Mouse (Mus musculus): ENCODE measurements at regions not wholly inside any gene's neighbourhood (a gene's known extent, or its start where the extent isn't known, plus 50 kb on each side); places are given as distances from the start of the nearest gene placed in this dataset.

DNA sequence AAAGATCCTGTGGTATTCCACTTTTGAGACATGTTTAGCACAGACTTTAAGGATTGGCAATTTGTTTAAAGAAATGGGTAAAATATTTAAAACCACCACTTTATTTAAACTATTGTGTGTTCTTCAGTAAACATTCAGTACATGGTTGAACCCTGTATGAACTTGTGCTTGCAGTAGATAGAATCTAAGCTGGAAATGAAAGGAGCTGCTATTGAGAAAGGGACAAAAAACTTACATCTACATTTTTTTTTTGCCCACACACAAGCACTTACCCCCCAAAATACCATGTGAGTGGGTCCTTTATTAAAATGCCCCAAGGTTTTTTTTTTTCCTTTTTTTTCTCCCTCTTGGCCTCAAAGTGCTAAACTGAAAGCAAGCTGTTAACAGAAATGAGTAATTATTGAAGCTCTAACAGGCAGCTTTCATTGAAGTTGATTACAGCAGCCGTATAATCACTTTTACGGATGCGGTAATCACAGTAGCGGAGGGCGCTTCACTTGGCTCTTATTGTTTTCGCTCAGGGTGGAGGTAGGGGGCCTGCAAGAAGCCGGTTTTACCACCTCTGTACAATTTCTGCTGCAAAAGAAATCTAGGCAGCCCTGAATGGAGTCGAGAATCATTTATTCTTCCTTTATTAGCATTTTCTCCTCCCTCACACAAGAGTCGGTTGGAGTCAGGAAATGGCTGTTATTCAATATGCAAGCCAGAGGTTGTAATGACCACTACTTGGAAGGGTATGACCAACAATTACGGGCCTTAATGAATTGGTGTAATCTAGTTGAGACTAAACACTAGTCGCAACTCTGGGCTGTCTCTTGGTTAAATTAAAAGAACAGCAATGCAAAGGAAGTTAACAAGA, 257.7 kb downstream of the Lmo4 start:
- Histone ChIP-seq H3K4me3 (ENCODE audit: control insufficient read depth in 1 of 2, insufficient read depth in 1 of 2, low read depth in 2 of 2, low read length in 2 of 2) (no peak overlapping the region), H3K36me3 (ENCODE audit: control insufficient read depth in 1 of 2, insufficient read depth in 2 of 2, low read length in 2 of 2) (no peaks in the 10 kb centered on the region), H3K9me3 (replicated peaks; ENCODE audit: insufficient read depth, low read length) (no peaks in the 10 kb centered on the region), H3K4me1 (ENCODE audit: control insufficient read depth in 1 of 2, insufficient read depth in 2 of 2, low read length in 2 of 2) (no peaks in the 10 kb centered on the region), H3K79me2 (ENCODE audit: control insufficient read depth, insufficient read depth, low read length, poor library complexity) (no peaks in the 10 kb centered on the region), H3K27ac (ENCODE audit: control insufficient read depth, low read depth, low read length) (no peak overlapping the region), H3K27me3 (ENCODE audit: control insufficient read depth in 1 of 2, insufficient read depth in 2 of 2, low read length in 2 of 2) (no peaks in the 10 kb centered on the region), H3K9ac (ENCODE audit: control insufficient read depth, low read depth, low read length, poor library complexity, severe bottlenecking) (no peak overlapping the region)
- TF ChIP-seq POLR2AphosphoS2 (IDR thresholded peaks at IDR 0.05; ENCODE audit: low read length) = no peak
- TF ChIP-seq TCF12 (IDR thresholded peaks at IDR 0.05; ENCODE audit: low read depth, low read length) = no peak
- no peak for TF ChIP-seq ZKSCAN1 (IDR thresholded peaks at IDR 0.05; ENCODE audit: low read depth, low read length)
- TF ChIP-seq GATA1 (IDR thresholded peaks at IDR 0.05; ENCODE audit: low read depth, low read length) = no peak
- no peak for TF ChIP-seq NELFE (IDR thresholded peaks at IDR 0.05; ENCODE audit: low read depth, low read length)
- no peak for TF ChIP-seq ZC3H11A (IDR thresholded peaks at IDR 0.05; ENCODE audit: low read depth, low read length)
- TF ChIP-seq RAD21 (IDR thresholded peaks at IDR 0.05; ENCODE audit: low read depth, low read length) = no peak
- TF ChIP-seq NRF1 (IDR thresholded peaks at IDR 0.05; ENCODE audit: insufficient read depth, low read depth, low read length, poor library complexity, severe bottlenecking) = no peak
- TF ChIP-seq MAX (IDR thresholded peaks at IDR 0.05; ENCODE audit: low read length) = no peak
- TF ChIP-seq E2F4 (IDR thresholded peaks at IDR 0.05; ENCODE audit: borderline replicate concordance, low read depth, low read length) = no peak
- no peak for TF ChIP-seq MAFK (IDR thresholded peaks at IDR 0.05; ENCODE audit: borderline replicate concordance, low read depth, low read length)
- no peak for TF ChIP-seq JUND (IDR thresholded peaks at IDR 0.05; ENCODE audit: low read depth, low read length)
- no peak for TF ChIP-seq POLR2A (IDR thresholded peaks at IDR 0.05; ENCODE audit: control insufficient read depth in 1 of 2, insufficient read depth in 1 of 2, low read depth in 1 of 2, low read length in 2 of 2, poor library complexity in 1 of 2)
- no peak for TF ChIP-seq RCOR1 (IDR thresholded peaks at IDR 0.05; ENCODE audit: low read depth, low read length)
- no peak for TF ChIP-seq EP300 (IDR thresholded peaks at IDR 0.05; ENCODE audit: low read depth in 1 of 2, low read length in 2 of 2)
- no peak for TF ChIP-seq CHD2 (IDR thresholded peaks at IDR 0.05; ENCODE audit: low read length)
- DNase-seq (ENCODE audit: low read depth, low spot score) = no peak

DNA sequence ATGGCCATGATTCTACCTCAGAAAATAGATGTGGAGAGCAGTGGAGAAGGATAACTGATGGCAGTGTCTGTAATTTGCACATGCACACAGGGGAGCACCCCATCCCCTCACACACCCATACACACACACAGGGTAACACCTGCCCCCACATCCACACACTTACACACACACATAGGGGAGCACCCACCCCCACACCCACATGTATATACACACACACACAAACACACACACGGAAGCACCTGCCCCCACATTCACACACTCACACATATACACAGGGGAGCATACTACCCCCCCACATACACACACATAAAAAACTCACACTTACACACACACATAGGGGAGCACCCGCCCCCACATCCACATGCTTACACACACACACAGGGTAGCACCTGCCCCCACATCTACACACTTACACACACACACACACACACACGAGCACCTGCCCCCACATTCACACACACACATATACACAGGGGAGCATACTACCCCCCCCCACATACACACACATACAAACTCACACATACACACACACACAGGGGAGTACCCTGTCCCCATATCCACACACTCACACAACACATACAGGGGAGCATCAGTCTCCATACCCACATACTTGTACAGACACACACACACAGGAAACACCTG, 265.8 kb downstream of the Lmo4 start:
- TF ChIP-seq MXI1 (IDR thresholded peaks at IDR 0.05; ENCODE audit: low read depth, low read length) (no peak), ZNF384 (IDR thresholded peaks at IDR 0.05; ENCODE audit: low read depth, low read length) (no peak), POLR2AphosphoS5 (IDR thresholded peaks at IDR 0.05; ENCODE audit: borderline replicate concordance, low read depth, low read length) (no peak), MYB (IDR thresholded peaks at IDR 0.05; ENCODE audit: low read depth, low read length) (no peak), MAFK (IDR thresholded peaks at IDR 0.05; ENCODE audit: borderline replicate concordance, low read depth, low read length) (no peak), RAD21 (IDR thresholded peaks at IDR 0.05; ENCODE audit: low read depth, low read length) (no peak)
- Histone ChIP-seq H3K4me1 (ENCODE audit: control insufficient read depth in 1 of 2, insufficient read depth in 2 of 2, low read length in 2 of 2) (no peaks in the 10 kb centered on the region), H3K27me3 (ENCODE audit: control insufficient read depth in 1 of 2, insufficient read depth in 2 of 2, low read length in 2 of 2) (no peaks in the 10 kb centered on the region), H3K9ac (ENCODE audit: control insufficient read depth, low read depth, low read length, poor library complexity, severe bottlenecking) (no peak overlapping the region), H3K27ac (ENCODE audit: control insufficient read depth, low read depth, low read length) (no peak overlapping the region), H3K79me2 (ENCODE audit: control insufficient read depth, insufficient read depth, low read length, poor library complexity) (no peaks in the 10 kb centered on the region), H3K36me3 (ENCODE audit: control insufficient read depth in 1 of 2, insufficient read depth in 2 of 2, low read length in 2 of 2) (no peaks in the 10 kb centered on the region), H3K4me3 (ENCODE audit: control insufficient read depth in 1 of 2, insufficient read depth in 1 of 2, low read depth in 2 of 2, low read length in 2 of 2) (no peak overlapping the region), H3K9me3 (replicated peaks; ENCODE audit: insufficient read depth, low read length) (no peaks in the 10 kb centered on the region)
- no peak for DNase-seq (ENCODE audit: low read depth, low spot score)
